Mouse (Mus musculus) megakaryocyte, adult 5-6 weeks (primary cell): ENCODE results near the gene Pawr. TPM values are rescaled to one million over a fixed set of nuclear protein-coding genes. Genes with fewer than 3 reads are reported as not detected.

Experiments
- ATAC-seq: 2 replicates; pipeline ENCODE4 v1.8.0; 2016; ENCODE audit warnings: mild to moderate bottlenecking, inconsistent platforms; ENCODE audit not compliant: poor library complexity, severe bottlenecking
- total RNA-seq, 2 experiments: library from RNA; stranded (forward) in 1 of 2; stranded (reverse) in 1 of 2; fragments of 153-499, 151-499 nt in 1 of 2; fragments of 221-1000, 200-1000 nt in 1 of 2; gene quantifications; 2 replicates each; pipeline versions ENCODE4 v1.2.3 to v1.2.4; 2015 to 2017

Pawr gene
- total RNA-seq, 2 experiments from 2014 or later = 0.07 TPM; not detected in 1

DNA sequence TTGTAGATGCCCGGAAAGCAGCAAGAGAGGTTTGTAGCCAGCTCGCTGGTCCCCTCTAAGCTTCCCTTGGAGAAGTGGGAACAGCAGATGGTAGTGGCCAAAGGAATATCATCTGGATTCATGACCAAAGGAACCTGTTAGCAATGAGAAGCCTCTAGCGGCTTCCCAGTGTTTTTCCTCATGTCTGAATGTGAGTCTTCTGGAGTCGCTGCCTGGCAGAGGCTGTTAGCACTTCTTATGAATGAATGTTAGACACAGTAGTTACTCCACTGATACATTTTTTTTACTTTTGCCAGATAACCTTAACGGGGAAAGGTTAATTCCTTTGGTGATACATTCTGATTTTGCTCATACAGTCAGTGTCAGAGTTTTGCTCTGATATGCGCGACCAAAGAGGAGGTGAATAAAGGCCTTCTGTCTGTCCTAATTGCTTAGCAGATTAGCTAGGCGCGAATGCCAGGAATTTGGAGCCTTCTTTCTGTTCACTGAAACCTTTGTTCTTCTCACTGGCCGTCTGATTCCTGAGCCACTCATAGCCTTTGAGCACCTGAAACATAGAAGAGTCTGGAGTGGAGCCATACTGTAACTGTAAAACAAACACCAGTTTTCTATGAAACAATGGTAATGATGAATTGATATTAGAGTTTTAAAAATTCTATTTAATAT lies 22.9 kb downstream of the Pawr start:
- ATAC-seq = no peak

- no peak for ATAC-seq
Measured at GRCm38 (mm10) chr10:108355392-108355775, 23.5 kb downstream of the Pawr start.

GRCm38 (mm10) chr10:108356601-108357187 lies 24.8 kb downstream of the Pawr start:
- no peak for ATAC-seq

GRCm38 (mm10) chr10:108359974-108360373 lies 28.1 kb downstream of the Pawr start:
- ATAC-seq = no peak

GRCm38 (mm10) chr10:108360801-108361200 lies 28.9 kb downstream of the Pawr start:
- no peak for ATAC-seq

DNA sequence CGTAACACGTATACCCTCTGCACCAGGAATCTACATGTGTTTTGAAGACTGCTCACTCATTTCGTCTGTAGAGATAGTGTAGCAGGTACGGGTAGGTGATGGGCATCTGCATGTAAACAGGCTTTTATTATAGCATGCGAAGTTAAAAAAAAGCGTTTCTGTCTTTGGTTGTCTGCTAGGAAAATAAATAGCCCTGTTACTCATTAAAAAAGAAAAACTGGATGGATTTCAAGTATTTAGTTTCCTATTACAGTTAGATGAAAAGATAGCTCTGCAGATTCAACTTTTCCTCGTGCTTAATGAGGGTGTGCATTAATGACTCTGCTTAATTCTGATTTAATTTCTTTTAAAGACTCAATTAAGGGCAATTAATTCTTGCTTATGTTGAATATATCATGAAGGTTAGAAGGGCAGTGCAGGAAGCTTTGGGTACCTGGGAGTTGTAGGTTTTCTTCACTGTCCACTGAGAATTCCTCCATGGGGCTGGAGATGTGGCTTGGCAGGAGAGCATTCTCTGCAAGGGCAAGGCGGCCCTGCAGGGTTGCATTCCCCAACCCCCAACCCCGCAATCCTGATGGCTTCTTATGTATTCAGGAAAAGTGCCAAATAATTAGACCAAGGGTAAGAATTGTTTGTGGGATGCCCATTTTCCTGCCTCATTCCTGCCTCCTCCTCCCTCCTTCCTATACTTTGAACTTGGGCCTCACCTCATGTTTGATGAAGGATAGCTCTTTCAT lies 29.7 kb downstream of the Pawr start:
- ATAC-seq = no peak

- no peak for ATAC-seq
Measured at GRCm38 (mm10) chr10:108363932-108364331, 32.0 kb downstream of the Pawr start.

DNA sequence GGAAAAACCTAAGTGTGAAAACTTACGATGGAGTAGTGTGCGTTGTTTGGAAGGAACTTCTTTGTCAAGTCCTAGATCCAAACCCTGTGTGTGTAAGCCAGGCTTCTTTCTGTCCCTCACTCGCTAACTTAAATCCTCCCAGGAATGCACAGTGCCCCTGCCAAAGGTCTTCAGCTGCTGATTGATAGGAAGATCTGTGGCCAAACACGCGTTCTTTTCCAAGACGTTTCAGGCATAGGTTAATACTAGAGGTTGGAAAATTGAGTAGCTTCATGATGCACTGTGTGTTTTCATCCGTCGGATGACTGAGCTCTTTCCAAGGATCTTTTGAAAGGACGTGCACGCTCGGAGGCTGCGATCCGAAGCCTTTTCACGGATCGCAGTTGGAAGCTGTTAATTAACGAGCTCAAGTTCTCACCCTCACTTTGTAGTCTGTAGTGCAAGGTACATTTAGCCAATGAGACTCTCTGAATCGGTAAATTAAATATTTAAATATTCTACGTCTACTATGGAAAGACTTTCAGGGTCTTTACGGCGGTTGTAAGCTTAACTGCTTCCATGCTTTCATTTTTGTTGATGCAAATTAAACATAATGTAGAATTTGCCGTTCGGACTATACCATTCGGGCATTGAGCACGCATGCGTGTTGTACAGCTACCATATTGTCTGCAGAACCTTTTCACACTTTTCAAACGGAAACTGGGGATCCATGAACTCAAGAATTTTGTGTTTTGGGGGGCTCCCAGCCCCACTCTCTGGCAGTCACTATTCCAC lies 33.2 kb downstream of the Pawr start:
- no peak for ATAC-seq

DNA sequence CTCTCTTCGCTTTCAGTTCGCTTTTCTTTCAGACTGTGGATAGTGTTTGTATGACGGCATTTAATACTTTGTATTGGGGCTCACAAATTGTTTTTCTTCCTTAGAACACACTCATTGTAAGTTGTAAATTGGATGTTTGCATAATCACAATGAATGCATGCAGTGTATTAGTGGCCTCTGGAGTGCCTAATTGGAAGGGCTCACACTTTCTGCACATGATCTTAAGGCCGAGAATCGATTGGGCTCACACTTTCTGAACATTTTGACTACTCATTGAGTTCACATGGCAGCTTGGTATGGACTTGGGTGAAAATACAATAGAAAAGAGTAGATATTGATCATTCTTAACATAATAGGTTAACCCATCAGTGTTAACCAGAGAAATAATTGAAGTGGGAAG lies 34.3 kb downstream of the Pawr start:
- no peak for ATAC-seq

DNA sequence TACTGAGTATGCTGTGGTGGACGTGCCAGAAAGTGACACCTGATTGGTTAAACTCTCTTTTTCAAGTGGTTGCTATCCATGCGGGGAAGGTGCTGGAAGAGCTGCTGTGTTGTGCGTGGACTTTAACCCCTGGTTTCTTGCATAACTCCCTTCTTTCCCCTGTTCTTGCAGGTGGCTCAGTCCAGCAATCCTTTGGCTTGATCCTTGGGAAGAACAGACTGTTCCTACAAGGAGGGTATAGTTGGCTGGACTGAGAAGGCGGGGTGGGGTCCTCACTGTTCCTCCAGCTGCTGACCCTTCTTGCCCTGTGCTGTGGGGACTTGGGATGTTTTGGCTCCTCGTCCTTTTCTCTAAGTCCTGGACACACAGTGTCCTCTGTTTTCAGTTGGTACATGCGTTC lies 36.4 kb downstream of the Pawr start:
- no peak for ATAC-seq

GRCm38 (mm10) chr10:108372258-108372657 lies 40.3 kb downstream of the Pawr start:
- ATAC-seq = no peak

DNA sequence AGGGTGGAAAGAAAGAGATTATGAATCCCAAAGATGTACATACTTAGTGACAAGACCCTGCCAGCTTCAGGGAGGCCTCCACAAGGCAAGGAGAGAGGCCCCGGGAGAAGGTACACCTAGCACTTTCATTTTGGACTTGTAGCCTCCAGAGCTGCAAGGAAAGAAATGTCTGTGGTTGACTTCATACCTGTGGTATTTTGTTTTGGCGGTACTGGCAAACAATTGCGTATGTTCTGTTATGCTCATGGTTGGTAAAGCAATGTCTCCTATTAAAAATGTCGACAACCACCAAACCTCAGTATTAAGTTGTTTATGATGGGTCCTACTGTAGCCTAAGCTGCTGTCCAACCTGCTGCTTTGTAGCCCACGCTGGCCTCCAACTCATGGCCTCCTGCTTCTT lies 40.9 kb downstream of the Pawr start:
- no peak for ATAC-seq

GRCm38 (mm10) chr10:108375796-108376195 lies 43.9 kb downstream of the Pawr start:
- ATAC-seq = no peak

DNA sequence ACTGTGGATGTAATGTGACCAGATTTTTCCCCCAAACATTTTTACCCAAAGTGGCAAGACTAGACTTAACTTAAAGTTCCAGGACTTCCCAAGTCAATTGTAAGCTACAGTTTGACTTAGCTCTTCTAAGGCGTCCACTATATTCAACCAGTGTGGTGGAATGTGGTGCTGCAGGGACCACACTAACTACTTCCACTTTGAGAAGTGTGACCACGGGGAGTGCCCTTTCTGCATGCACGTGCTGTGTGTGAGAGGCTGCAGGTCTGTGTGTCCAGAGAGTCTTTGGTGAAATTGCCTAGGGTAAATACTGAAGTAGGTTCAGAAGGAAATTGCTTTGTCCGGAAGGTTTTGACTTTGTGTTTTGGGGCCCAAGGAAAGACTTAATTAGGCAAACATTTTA lies 44.4 kb downstream of the Pawr start:
- ATAC-seq = no peak

GRCm38 (mm10) chr10:108377369-108377768 lies 45.4 kb downstream of the Pawr start:
- no peak for ATAC-seq

- no peak for ATAC-seq
Measured at GRCm38 (mm10) chr10:108378062-108378461, 46.1 kb downstream of the Pawr start.

GRCm38 (mm10) chr10:108378479-108378878 lies 46.6 kb downstream of the Pawr start:
- ATAC-seq = no peak

- no peak for ATAC-seq
Measured at GRCm38 (mm10) chr10:108380715-108381114, 48.8 kb downstream of the Pawr start.

GRCm38 (mm10) chr10:108384153-108384769 lies 52.3 kb downstream of the Pawr start:
- ATAC-seq = no peak

DNA sequence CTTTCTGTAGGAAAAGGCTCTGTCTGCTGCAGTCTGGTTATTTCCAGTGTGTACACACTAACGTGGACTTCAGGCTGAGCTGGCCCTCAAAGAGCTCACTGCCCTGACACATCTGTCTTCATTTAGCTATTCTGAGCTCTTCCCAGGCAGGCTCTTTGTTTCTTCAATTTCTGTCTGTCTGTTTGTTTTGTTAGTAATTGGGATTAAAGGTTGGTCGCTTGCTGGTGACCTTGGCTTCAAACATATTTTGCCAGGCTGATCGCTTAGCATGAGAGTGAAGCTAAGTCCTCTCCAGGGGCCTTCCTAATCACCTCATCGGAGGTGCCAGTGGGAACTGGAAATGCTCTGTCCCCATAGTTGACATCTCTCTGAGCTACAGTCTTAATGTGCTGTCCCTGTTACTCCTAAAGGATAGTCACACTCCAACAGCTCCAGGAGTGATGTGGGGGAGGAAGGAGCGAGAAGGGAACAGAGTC lies 53.6 kb downstream of the Pawr start:
- no peak for ATAC-seq

- ATAC-seq = no peak
Measured at GRCm38 (mm10) chr10:108388410-108388915, 56.5 kb downstream of the Pawr start.
